Mouse (Mus musculus) cortical plate, adult 2 months (tissue): Measurements from ENCODE around the gene Zdhhc19. TPM values are rescaled to one million over a fixed set of nuclear protein-coding genes. Genes with fewer than 3 reads are reported as not detected.

Experiments used
- H3K27ac ChIP-seq: fragments of 200-500 bp; 2 replicates; pipeline ENCODE4 v1.5.1; 2012; ENCODE audit warnings: low read length, control low read depth, inconsistent platforms; ENCODE audit not compliant: insufficient read depth
- H3K4me1 ChIP-seq: fragments of 200-500 bp; 2 replicates; pipeline ENCODE4 v1.6.1; 2011; ENCODE audit warnings: low read length; ENCODE audit not compliant: control insufficient read depth, insufficient read depth
- H3K4me3 ChIP-seq: fragments of 200-500 bp; 2 replicates; pipeline ENCODE4 v1.5.1; 2011; ENCODE audit warnings: mild to moderate bottlenecking, low read length, control low read depth; ENCODE audit not compliant: insufficient read depth
- CTCF ChIP-seq: fragments of 200-500 bp; IDR thresholded peaks from 2 replicates; pipeline ENCODE4 v1.5.1; 2011; ENCODE audit warnings: mild to moderate bottlenecking, control low read depth, low read length; ENCODE audit not compliant: insufficient read depth; ENCODE audit errors: extremely low read depth
- POLR2A ChIP-seq: fragments of 200-500 bp; IDR thresholded peaks from 2 replicates; pipeline ENCODE4 v1.6.1; 2011; ENCODE audit warnings: mild to moderate bottlenecking, low read length, control low read depth; ENCODE audit not compliant: insufficient read depth; ENCODE audit errors: extremely low read depth
- polyA plus RNA-seq: library from polyadenylated mRNA; depleted of rRNA; stranded (reverse); fragments of >200 nt; gene quantifications from 2 replicates; pipeline ENCODE4 v1.2.3, GENCODE M21; 2012

Gene Zdhhc19
- polyA plus RNA-seq, 1 experiment, result not detected

GRCm38 (mm10) chr16:32460518-32460917, 35.5 kb upstream of the Zdhhc19 start:
- no peak for TF ChIP-seq POLR2A
- no peak for TF ChIP-seq CTCF
- Histone ChIP-seq H3K4me3 (no peak overlapping the region), H3K4me1 (peaks cover 2% of the 10 kb centered on the region; the same call in 1 of the 2 replicates), H3K27ac (no peak overlapping the region)

DNA sequence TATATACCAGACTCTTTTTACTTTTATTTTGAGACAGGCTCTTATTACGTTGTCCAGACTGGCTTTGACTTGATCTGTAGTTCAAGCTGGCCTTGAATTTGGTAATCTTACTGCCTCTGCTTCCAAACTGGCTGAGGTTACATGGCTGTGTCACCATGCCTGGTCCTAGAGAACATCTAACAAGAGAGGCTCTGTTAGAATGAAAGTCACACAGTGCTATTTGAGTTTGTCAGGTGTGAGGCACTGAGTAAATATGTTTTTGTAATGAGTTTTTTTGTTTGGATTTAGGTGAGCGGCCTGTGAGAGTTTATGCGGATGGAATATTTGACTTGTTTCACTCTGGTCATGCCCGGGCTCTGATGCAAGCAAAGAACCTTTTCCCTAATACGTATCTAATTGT, 34.4 kb upstream of the Zdhhc19 start:
- Histone ChIP-seq H3K4me1 (peaks cover 2% of the 10 kb centered on the region; the same call in 1 of the 2 replicates), H3K4me3 (no peak overlapping the region), H3K27ac (no peak overlapping the region)
- TF ChIP-seq POLR2A, result no peak
- no peak for TF ChIP-seq CTCF

DNA sequence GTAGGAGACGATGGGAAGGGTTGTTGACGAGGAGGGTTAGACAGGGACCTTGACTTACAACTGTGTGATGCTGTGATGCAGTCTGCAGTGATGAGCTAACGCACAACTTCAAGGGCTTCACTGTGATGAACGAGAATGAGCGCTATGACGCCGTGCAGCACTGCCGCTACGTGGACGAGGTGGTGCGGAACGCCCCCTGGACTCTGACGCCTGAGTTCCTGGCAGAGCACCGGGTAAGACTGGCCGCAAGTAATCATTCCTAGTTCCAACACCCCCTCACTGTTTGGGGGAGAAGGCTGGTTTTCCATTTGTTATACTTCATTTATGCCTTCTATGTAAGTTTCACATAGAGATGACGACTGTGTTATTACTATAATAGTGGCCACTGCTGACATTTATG, 33.1 kb upstream of the Zdhhc19 start:
- Histone ChIP-seq H3K27ac (no peak overlapping the region), H3K4me3 (no peak overlapping the region), H3K4me1 (no peaks in the 10 kb centered on the region)
- no peak for TF ChIP-seq POLR2A
- TF ChIP-seq CTCF, result no peak

GRCm38 (mm10) chr16:32463426-32463825, 32.6 kb upstream of the Zdhhc19 start:
- H3K4me1 ChIP-seq, result no peaks in the 10 kb centered on the region
- TF ChIP-seq POLR2A, result no peak
- no peak for TF ChIP-seq CTCF
- H3K27ac ChIP-seq, result no peak overlapping the region
- H3K4me3 ChIP-seq, result no peak overlapping the region

- H3K4me3 ChIP-seq, result no peak overlapping the region
- no peaks in the 10 kb centered on the region for H3K4me1 ChIP-seq
- no peak overlapping the region for H3K27ac ChIP-seq
- TF ChIP-seq POLR2A (no peak), CTCF (no peak)
Measured at GRCm38 (mm10) chr16:32464908-32465307, 31.2 kb upstream of the Zdhhc19 start.

DNA sequence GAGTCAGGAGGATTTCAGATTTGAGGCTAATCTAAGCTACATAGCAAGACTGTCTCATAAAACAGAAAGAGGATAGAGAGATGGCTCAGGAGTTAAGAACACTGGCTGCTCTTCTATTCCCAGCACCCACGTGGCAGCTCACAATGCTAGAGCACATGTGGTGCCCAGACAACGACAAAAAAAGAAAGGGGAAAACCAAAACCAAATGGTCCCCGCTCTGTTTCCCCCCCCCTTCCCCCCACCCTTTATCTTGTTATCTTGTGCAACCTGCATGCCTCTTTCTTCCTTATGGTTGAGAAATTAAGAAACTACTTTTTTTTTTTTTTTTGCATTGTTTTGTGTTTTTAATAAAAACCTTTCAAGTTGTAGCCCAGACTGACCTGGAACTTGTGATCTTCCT, 27.6 kb upstream of the Zdhhc19 start:
- Histone ChIP-seq H3K4me3 (no peak overlapping the region), H3K27ac (no peak overlapping the region), H3K4me1 (no peaks in the 10 kb centered on the region)
- no peak for TF ChIP-seq POLR2A
- TF ChIP-seq CTCF, result no peak

DNA sequence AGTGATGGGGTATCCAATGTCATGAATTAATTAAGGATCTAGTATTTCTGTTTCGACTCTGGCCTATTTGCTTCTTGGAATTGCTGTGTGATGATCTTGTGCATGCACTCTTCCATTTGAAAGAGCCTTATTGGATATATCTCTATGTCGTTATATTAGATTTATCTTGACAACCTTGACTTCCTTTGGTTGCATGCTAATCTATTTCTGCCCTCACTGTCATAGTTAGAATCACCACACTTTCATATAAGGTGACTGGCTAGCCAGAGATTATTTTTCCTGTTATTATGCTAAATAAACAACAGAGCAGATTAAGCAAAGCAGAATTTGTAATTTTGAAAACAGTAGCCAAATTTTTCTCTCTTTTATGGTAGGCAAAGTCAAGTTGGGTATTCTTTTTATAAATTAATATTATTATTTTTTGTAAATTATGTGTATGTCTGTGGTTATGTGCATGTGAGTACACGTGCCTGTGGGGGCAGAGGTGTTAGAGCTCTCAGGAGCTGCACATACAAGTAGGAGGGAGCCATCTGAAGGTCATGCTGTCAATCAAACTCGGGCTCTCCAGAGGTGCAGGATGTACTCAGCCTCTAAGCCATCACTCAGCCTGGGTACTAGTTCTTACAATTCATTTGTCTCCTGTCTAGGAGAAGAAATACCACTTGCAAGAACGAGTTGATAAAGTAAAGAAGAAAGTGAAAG, 26.5 kb upstream of the Zdhhc19 start:
- H3K4me1 ChIP-seq, result no peaks in the 10 kb centered on the region
- H3K4me3 ChIP-seq, result no peak overlapping the region
- TF ChIP-seq POLR2A, result no peak
- TF ChIP-seq CTCF, result no peak
- H3K27ac ChIP-seq, result no peak overlapping the region

- no peak for TF ChIP-seq POLR2A
- no peak for TF ChIP-seq CTCF
- H3K27ac ChIP-seq, result peak overlapping the region; percentile 79; the same call in 1 of the 2 replicates
- no peaks in the 10 kb centered on the region for H3K4me1 ChIP-seq
- H3K4me3 ChIP-seq, result no peak overlapping the region
Measured at GRCm38 (mm10) chr16:32472276-32473015, 23.6 kb upstream of the Zdhhc19 start.

GRCm38 (mm10) chr16:32477315-32477714, 18.8 kb upstream of the Zdhhc19 start:
- no peak overlapping the region for H3K4me3 ChIP-seq
- H3K27ac ChIP-seq, result no peak overlapping the region
- TF ChIP-seq POLR2A (no peak), CTCF (no peak)
- no peaks in the 10 kb centered on the region for H3K4me1 ChIP-seq

DNA sequence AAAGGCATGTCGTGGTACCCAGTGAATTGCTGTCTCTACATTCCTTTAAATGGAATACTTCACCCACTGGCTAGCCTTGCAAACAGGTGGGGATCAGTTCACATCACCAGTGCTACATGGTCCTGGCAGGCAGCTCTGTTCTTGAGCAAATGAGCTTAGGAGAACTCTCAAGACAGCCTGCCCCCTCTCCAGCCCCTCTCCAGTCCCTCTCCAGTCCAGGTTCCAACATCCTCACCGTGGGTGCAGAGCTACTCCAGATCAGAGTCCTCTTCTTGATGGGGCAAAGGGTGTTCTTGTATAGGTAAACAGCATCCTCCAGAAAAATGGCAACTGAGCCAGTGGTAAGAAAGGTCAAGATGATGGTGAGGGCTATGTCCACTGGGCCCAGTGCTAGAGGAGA, 16.6 kb upstream of the Zdhhc19 start:
- no peak for TF ChIP-seq POLR2A
- Histone ChIP-seq H3K4me3 (no peak overlapping the region), H3K27ac (no peak overlapping the region), H3K4me1 (no peaks in the 10 kb centered on the region)
